Mouse (Mus musculus) G1E (cell line): ENCODE measurements around the gene Ncapd2.

ENCODE experiments used
- CTCF ChIP-seq: IDR thresholded peaks from 2 replicates; pipeline ENCODE4 v1.5.1; 2012; ENCODE audit warnings: low read depth, low read length, inconsistent platforms, mixed read lengths
- GATA2 ChIP-seq: IDR thresholded peaks from 2 replicates; pipeline ENCODE4 v1.6.1; 2012; ENCODE audit warnings: low read depth, low read length, inconsistent platforms, borderline replicate concordance
- POLR2AphosphoS5 ChIP-seq: IDR thresholded peaks from 2 replicates; pipeline ENCODE4 v1.6.1; 2012; ENCODE audit warnings: low read depth, low read length, inconsistent platforms; ENCODE audit not compliant: insufficient replicate concordance
- TAL1 ChIP-seq: conservative IDR thresholded peaks from 2 replicates; pipeline ENCODE4 v1.6.1; 2012; ENCODE audit warnings: low read depth, low read length, inconsistent platforms, mixed read lengths

GRCm38 (mm10) chr6:125213715-125214114, 22.2 kb upstream of the Ncapd2 start:
- no peak for TF ChIP-seq CTCF
- TF ChIP-seq TAL1 = no peak
- no peak for TF ChIP-seq POLR2AphosphoS5
- no peak for TF ChIP-seq GATA2
